Mouse (Mus musculus) hematopoietic stem cell, adult 5-6 weeks (primary cell): ENCODE results near the gene Neurog3. TPM values are rescaled to one million over a fixed set of nuclear protein-coding genes. Genes with fewer than 3 reads are reported as not detected.

Experiments
- ATAC-seq, 2 experiments: fragments of 125-278 bp in 1 of 2; replicated peaks in 1 of 2; 2 replicates each; pipeline ENCODE4 v1.8.0; 2016 to 2017; ENCODE audit warnings: inconsistent platforms in 2 of 2, mild to moderate bottlenecking in 2 of 2, moderate number of reproducible peaks in 2 of 2, low read depth in 1 of 2, moderate TSS enrichment in 1 of 2; ENCODE audit not compliant: low FRiP score in 2 of 2, poor library complexity in 2 of 2, severe bottlenecking in 2 of 2, insufficient read depth in 1 of 2, low TSS enrichment in 1 of 2
- total RNA-seq: library from RNA; stranded (forward); fragments of 172-1452, 232-1000 nt; gene quantifications from 2 replicates; pipeline ENCODE4 v1.2.3, GENCODE M21; 2017

The Neurog3 gene
- total RNA-seq, 1 experiment from 2014 or later, result not detected

DNA sequence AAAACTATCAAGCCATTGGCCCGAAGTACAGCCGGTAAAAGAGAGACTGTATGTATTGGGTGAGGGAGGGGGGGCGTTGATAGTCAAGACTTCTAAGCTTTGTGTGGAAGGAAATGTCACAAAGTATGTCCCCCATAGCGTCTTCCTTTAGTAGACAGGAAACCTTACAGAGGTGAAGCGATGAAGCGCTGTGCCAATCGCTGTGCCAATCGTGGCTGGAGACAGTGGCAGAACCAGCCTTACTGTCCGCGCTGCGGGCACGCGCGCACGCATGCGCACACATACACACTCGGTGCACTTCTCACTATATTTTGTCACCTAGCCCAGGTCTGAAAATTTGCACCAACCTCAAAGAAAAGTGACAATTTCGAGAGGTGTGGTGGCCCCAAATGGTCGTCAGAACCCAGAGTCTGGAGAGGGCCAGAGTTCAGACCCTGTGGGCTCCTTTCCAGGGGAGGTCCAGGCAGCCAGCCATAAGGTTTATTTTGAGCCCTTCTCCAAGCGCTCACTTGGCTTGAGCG, 5.1 kb upstream of the Neurog3 start:
- ATAC-seq, result no peak

DNA sequence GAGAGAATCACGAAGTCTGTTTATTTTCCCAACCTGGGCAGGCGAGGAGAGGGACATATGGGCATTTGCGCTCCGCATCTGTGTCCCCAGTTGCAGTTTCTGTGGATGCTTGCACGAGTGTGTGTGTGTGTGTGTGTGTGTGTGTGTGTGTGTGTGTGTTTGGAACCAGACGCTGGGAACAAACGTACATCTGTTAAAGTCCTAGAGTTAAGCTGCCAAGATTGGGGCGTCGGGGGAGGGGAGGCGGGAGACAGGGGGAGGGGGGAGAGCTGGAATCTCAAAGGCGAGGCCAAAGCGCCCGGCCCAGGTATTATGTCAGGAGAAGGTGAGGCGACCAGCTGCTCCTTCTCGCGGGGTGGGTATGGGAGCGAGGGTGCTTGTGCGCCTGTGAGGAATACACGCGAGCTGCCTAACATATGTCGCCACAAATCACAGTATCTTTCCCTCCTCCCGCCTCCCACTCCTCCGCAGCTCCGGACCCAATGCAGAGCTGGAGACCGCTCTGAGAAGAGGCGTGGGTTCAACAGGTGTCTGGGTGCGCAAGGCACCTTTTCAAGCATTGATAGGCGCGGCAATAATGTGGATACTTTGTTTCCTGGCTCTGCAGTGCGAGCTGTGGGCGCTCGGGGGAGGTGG, 4.5 kb upstream of the Neurog3 start:
- no peak for ATAC-seq

DNA sequence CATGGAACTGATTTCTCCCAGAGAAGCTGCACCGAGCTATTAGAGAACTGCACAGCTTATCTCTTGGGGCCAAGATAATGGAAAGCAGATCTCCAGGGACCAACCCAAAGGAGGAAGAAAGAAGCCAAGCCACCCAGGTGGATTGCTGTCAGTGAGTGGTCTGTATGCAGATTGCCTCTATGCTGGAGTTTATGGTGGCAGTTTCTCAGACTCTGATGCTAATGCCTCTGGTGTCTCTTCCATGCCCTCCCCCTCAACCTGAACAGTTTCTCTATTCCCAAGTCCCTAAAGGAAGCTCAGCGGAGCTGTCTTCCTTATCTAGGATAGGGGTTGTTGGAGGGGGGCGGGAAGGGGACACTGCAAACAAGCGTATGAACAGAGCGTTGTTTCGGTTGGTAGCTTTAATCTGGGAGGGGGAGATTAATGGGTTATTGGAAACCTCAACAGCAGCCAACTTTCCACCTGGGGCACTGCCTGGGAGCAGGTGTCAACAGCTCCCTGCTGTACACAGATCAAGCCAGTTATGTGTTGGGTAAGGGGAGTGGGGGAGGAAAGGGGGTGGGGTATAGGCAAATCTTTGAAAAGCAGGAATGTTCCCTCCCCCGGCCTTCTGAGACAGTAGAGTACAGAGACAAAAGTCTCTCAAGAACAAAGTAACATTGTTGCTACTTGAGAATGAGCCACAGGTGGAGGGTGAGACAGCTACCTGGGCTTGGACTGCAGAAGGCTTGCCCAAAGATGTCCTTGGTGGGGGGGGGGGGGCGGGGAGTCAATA, 3.0 kb downstream of the Neurog3 start:
- ATAC-seq, result no peak

DNA sequence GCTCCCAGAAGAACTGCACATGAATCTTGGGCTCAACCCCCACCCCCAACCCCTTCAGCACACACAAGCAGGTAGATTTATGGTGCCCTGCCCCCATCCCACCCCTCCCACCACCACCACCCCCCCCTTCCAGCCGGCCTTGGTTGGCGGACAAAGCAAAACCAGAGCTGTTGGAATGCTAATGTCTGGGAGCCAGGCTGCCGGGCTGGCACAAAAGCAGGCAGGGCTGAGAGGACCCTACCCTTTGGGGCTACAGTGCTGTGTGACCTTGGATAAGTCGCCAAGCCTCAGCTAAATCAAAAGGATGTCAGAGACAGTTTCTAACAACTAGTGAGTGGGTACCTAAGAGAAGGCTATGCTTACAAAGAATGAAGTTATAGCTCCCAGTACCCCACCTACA, 4.3 kb downstream of the Neurog3 start:
- no peak for ATAC-seq

DNA sequence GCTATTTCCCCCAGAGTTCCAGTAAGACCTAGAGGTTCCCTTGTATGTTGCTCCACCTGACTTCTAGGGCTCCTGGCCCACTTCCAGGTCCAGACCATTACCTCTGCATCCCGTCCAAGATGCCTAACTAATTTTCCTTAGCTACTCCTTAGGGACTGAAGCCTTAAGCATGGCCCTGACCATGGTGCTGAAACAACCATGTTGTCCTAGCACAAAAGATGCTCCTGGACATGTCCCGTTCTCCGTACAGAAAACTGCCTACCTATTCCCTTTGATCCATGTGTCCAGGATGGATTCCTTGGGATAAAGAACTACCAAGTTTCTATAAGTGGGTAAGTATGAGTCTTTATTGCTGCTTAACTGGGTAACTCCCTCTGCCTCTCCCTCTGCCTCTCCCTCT, 5.2 kb downstream of the Neurog3 start:
- no peak for ATAC-seq

DNA sequence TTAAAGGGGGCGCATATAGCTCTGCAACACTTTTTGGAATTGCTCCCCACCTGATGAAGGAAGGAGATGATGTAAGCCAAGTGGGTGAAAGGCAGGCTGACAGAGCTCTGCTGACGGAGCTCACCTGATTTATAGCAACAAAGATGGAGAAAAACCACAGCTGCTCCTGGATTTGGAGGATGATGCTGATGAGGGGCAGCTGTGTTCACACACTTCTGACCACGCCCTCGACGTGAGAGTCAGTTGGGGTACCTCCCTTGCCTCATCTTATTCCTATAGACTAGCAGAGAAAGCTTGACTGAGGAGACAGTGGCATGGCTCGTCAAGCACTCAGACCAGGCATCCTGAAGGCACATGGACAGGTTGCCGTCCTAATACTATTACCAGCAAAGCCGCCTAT, 10.9 kb downstream of the Neurog3 start, which contains the start of gene Fam241b:
Gene Fam241b, minus strand, starts transcription at position 101 of the 400 bp plus-strand sequence.
- ATAC-seq, result no peak

DNA sequence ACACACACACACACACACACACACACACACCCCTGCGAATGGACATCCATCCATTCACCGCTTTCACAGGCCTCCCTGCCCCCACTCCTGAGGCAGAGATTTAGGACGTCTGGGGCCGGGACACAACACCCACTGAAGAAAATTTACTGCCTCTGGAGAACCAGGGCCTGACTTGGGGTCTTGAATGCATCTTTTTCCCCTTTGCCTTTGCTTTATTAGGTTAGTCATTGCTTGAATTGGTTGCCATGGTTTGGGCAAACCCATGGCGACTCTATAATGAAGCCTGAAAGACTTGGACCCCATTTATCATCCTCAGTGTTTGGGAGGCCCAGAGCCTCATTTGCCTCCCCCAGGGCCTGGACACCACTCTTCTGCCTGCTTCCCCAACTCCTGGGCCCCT, 13.1 kb downstream of the Neurog3 start:
- no peak for ATAC-seq

DNA sequence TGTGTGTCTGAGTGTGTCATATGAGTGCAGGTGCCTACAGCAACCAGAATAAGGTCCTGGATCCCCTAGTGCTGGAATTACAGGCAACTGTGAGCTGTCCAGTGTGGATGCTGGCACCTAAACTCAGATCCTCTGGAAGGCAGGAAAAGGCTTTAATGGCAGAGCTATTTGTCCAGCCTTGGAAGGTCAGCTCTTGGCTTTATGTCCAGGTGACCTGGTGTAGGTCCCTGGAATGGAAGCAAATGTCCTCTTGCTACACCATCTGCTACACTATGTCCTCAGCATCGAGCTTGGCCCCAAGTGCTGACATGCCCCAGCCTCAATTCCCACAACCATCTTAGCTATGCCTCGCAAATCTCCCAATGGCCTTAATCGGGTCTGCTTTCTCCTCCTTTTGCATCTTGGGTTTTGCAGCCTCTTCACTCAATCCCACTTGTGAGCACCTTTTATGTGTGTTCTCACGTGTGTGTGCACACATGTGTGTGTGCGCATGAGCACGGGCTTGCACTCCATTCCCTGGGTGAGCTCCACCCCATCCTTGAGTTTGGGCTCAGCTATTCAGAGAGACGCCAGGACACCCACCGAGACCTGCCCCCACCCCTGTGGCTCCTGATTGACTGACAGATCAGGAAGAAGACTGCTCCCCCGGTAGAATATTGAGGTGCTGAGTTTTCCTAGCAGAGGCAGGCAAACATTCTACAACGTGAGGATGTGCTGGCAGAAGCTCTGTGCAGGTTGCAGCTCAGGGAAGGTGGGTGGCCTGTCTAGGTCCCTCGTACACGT, 14.8 kb downstream of the Neurog3 start:
- ATAC-seq, result no peak

DNA sequence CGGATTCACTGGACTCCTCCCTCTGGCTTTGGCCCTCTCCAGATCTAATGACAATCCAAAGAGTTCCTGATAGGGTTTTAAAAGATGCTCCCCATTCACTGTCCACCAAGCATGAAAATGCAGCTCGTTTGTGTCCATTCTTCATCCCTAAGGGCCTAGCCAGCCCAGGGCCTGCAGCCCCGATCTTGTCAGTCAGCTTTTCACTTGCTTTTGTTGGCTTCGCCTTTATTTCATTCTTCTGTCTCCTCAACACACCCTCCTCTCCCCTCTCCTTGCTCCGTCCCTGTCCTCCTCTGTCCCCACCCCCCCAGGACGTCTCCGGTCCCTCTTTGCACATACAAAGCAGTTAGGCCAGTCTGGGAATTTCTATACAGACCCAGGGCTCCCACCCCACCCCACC, 17.0 kb downstream of the Neurog3 start:
- no peak for ATAC-seq

DNA sequence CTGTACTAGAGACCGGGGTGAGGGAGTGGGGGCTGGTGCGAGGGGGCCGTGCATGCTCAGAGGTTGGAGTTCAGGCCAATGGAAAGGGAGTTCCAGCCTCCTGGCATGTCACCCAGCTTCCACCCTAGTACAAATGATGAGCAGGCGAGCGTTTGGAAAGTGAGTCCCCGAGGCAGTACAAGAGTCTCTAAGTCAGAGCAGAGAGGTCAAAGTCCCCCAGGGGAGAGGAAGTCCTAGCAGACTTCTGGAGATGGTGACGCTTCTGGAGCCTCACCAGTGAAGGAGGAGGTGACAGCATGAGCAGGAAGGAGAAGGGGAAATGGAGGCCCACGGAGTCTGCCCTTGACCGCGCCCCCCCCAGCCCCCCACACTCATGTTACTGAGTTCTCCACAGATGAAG, 29.5 kb downstream of the Neurog3 start:
- ATAC-seq, result 0 out of 4 replicates have a peak, but pooled peaks of 1 of the 2 experiments have one; percentile 14

DNA sequence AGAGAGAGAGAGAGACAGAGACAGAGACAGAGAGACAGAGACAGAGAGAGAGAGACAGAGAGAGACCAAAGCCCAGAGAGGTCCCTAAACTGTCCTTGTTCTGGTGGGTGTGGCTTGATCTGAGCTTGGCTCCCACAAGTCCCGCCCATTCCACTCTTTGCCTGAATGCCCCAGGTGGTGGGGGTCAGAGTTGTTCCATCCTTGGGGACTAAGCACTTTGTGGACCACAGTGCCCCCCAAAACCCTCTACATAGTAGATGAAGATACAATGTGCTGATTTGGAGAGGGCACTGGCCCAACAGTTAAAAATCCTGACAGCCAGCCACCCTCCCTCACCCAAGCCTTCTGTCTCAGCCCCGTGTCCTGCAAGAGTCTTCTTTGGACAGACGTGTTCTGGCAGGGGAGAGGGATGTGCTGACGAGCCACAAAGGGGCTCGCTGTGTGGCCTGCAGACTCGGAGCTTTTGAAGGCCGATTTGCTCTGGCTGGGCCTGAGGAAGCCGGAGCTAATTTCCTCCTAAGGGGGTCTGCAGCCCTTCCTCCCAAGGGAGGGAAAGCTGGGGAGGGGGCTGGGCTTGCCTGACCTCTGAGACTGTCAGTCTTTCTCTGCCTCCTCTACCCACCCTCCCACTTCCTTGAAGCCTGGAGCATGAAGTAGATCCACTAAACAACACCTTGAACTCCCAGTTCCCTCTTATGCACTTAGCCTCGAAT, 40.1 kb downstream of the Neurog3 start:
- no peak for ATAC-seq

DNA sequence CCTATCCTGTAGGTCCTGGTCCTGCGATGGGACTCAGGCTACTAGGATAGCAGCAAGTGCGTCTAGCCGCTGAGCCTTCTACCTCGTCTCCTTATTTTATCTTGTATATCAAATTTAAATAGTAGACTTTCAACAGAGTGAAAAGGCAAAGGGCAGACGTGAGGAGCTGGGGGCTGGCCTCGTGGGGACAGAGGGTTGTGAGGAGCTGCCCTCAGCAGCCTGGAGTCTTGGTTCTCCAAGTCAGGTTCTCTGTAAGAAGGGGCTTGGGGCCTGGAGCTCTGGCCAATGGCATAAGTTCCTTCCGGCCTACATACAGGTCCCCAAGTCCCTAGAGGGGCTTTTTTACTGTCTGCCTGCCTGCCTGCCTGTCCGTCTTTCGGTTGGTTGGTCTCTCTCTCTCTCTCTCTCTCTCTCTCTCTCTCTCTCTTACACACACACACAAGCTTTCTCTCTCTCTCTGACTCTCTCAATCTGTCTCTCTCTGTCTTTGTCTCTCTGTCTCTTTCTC, 41.1 kb downstream of the Neurog3 start:
- no peak for ATAC-seq

DNA sequence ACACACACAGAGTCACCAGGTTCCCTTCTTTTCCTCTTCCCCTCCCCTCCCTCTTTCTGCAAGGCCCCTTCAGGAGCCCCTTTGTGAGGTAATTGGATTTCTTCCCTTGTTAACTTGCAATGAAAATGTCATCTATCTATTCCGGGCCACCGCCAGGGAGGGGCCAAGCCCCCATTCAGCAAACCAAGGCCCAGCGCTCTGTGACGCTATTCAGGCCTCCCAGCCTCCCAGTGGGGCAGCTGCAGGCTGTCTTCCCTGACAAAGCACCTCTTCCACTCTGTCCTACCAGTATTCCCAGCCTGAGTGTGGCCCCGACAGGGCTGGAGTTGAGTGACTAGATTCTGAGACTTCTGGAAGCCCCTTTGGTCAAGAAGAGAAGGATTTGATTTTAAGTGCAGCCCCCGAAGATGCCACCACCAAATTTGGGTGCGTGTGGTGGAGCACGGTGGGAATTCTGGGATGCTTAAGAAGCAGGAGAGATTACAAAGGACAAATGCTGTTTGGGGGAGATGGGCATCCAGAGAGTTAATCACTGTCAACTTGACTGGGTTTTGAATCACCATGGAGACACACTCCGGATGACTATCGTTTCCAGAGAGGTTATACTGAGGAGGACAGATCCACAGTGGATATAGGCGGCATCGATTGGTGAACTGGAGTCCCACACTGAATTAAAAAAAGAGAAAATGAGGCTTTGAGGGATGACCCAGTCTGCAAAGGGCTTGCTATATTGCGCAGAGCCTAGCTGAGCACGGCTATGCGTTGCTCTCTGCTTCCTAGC, 41.8 kb downstream of the Neurog3 start:
- ATAC-seq, result no peak

DNA sequence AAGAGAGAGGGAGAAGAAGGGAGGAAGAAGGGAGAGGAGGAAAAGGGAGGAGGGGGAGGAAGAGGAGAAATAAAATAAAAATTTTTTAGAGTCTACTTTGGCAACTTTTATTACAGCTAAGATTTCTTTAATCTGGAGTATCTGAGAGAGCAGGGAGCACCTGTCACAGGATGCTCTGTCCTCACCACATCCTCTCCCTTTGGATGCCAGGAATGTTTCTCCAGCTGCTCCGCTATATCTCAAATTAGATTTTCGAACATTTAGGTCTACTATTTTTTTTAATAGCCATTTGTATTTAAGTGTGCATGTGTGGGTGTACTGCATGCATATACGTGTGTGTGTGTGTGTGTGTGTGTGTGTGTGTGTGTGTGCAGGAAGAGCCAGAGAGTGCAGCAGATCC, 47.1 kb downstream of the Neurog3 start:
- ATAC-seq, result no peak

DNA sequence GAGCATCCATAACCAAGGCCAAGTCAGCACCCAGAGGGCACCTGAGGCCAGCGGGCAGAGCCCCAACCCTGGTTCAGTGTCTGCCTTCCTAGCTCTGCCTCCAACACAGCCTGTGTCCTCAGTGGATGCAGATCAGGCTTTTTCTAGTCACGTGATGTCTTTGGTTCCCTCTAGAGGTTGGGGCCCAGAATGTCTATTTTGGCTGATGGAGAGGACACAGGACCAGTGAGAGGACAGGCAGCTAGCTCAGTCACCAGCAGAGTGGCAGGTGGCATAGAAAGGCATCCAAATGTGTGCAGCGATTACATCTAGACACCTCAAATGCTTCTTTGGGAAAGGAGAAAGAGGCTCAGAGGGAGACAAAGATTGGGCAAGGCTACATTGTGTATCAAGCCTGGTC, 48.8 kb downstream of the Neurog3 start:
- no peak for ATAC-seq

DNA sequence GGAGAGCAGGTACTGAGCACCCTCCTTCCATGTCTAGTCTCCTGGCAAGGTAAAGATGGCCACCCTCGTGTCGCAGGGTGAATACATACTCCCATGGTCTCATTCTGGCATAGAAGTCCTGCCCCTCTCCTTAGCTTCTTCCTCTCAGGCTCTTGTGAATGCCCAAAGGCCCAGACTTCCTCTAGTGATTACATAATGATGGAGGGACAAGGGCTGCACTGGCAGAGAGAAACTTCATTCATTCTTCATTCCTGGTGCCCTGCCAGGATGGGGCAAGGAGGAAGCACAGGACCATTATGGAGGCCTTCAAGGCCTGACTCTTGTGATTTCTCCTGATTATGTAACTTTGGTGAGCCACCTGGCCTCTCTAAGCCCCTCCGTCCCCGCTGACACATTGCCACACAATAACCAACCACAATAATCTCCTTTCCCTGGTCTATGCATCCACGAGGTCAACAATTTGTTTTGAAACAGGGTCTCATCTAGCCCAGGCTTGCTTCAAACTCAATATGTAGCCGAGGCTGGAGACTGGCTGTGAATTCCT, 49.7 kb downstream of the Neurog3 start:
- no peak; a peak in 1 of 4 replicates for ATAC-seq
